Mouse (Mus musculus): ENCODE results near the gene Rgs17.

Gene Rgs17

DNA sequence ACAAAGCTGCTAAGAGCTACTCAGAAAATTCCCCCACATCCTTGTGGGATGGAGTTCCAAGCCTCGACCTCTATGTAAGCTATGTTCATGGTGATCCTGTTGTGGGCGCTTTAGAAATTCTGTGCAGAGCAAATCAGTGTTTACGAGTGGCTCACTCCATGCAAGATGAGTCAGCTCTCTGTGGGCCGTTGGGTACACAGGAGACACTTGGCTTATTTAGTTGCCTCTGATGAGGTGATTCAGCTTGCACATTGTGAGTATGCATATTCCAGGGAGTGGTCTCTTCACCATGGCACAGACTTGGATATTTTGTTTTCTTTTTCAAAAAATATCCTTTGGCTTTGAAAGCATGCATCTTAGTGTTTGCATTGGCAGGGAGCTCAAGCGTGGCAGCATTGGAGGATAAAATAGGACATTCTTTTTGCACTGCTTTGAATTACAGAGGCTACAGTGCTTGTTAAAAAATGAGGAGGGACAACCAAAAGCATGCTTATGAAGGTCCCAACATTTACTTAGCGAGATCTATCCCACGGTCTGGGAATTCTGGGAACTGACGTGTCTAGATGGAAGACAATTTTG lies 68.8 kb downstream of the Rgs17 start:
- Histone ChIP-seq H3K27me3 (ENCODE audit: insufficient read depth, low read length) (no peaks in the 10 kb centered on the region), H3K4me1 (replicated peaks; ENCODE audit: low read depth, low read length) (peaks cover 13% of the 10 kb centered on the region), H3K9me3 (ENCODE audit: low read length) (peaks cover 19% of the 10 kb centered on the region), H3K4me3 (replicated peaks; ENCODE audit: low read length) (no peak overlapping the region), H3K36me3 (ENCODE audit: insufficient read depth, low read length) (no peaks in the 10 kb centered on the region)
- TF ChIP-seq POU5F1 (IDR thresholded peaks at IDR 0.05; ENCODE audit: borderline replicate concordance, low read length): no peak
- TF ChIP-seq CTCF (conservative IDR thresholded peaks at IDR 0.05; ENCODE audit: low read length): no peak
- no peak for TF ChIP-seq NANOG (IDR thresholded peaks at IDR 0.05; ENCODE audit: borderline replicate concordance, low read length)

DNA sequence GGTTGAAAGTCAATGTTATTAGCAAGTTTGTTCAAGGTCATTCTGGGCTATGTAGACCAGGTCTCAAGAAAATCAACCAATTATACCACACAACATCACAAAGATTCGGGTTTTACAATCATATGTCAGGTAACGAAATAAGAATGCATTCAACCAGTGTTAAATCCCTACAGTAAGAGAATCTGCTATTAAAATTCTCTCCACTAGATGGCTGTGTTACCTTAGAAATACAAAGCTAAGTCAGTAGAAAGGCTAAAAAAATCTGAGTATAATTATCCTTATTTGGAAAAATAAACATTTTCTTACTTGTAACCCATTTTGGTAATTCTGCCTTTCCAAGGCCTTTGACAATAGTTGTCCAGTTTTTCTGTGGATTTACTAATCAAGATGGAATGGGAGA lies 75.3 kb downstream of the Rgs17 start:
- H3K9me3 ChIP-seq (ENCODE audit: low read length): peaks cover 8% of the 10 kb centered on the region
- no peaks in the 10 kb centered on the region for H3K4me1 ChIP-seq (replicated peaks; ENCODE audit: low read depth, low read length)
- TF ChIP-seq NANOG (IDR thresholded peaks at IDR 0.05; ENCODE audit: borderline replicate concordance, low read length) (no peak), POU5F1 (IDR thresholded peaks at IDR 0.05; ENCODE audit: borderline replicate concordance, low read length) (no peak), CTCF (conservative IDR thresholded peaks at IDR 0.05; ENCODE audit: low read length) (no peak)
- H3K27me3 ChIP-seq (ENCODE audit: insufficient read depth, low read length): no peaks in the 10 kb centered on the region
- no peak overlapping the region for H3K4me3 ChIP-seq (replicated peaks; ENCODE audit: low read length)
- no peaks in the 10 kb centered on the region for H3K36me3 ChIP-seq (ENCODE audit: insufficient read depth, low read length)

DNA sequence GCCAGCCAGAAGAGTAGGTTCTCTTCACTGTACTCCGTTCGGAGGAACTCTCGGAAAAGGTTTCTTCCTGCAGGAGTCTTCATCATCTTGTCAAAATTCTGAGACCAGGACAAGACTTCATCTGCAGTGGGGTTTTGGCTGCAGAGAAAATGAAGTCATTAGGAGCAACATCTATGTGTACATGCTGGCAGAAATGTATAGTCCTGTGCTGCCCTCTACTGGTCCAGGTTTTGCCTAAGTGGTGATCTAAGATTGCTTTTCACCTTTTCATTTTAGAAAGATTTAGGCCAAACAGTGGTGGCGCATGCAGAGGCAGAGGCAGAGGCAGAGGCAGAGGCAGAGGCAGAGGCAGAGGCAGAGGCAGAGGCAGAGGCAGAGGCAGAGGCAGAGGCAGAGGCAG lies 80.8 kb downstream of the Rgs17 start:
- H3K9me3 ChIP-seq (ENCODE audit: low read length): no peaks in the 10 kb centered on the region
- H3K27me3 ChIP-seq (ENCODE audit: insufficient read depth, low read length): 0 out of 2 replicates have a peak, but pooled peaks cover 3% of the 10 kb centered on the region
- H3K4me3 ChIP-seq (replicated peaks; ENCODE audit: low read length): no peak overlapping the region
- no peak for TF ChIP-seq CTCF (conservative IDR thresholded peaks at IDR 0.05; ENCODE audit: low read length)
- TF ChIP-seq POU5F1 (IDR thresholded peaks at IDR 0.05; ENCODE audit: borderline replicate concordance, low read length): no peak
- no peak for TF ChIP-seq NANOG (IDR thresholded peaks at IDR 0.05; ENCODE audit: borderline replicate concordance, low read length)
- no peaks in the 10 kb centered on the region for H3K4me1 ChIP-seq (replicated peaks; ENCODE audit: low read depth, low read length)
- H3K36me3 ChIP-seq (ENCODE audit: insufficient read depth, low read length): no peaks in the 10 kb centered on the region

DNA sequence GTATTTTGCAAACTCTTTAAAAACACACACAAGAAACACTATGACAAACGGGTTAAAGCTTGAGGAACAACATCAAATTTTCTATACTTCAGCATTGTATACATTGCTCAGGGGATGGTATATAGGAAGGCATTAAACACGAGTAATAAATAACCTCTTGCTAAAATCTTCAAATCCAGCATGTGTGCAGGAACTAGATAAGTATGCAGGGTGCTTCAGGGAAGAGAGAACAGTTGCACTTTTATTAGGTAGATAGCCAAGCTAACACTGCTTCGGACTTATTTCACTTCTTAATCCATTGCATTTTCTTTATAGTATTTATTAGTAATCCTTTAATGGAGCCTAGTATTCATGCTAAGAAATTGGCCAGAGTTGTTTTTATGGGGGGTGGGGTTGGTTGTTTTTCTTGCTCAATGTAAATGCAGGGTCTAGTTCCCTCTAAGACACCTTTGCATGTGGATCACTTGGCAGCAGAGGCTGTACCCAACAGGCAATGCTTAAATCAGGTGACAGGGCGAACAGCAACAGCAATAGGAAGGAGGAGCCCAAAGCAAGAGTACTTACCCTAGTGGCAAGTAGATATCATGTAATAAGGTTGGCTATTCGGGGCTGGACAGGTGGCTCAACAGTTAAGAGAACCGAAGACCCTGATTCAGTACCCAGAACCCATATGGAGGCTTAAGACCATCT lies 95.7 kb downstream of the Rgs17 start:
- Histone ChIP-seq H3K4me1 (replicated peaks; ENCODE audit: low read depth, low read length) (peaks cover 28% of the 10 kb centered on the region), H3K9me3 (ENCODE audit: low read length) (no peaks in the 10 kb centered on the region), H3K4me3 (replicated peaks; ENCODE audit: low read length) (no peak overlapping the region), H3K27me3 (ENCODE audit: insufficient read depth, low read length) (no peaks in the 10 kb centered on the region), H3K36me3 (ENCODE audit: insufficient read depth, low read length) (peaks cover 11% of the 10 kb centered on the region)
- no peak for TF ChIP-seq NANOG (IDR thresholded peaks at IDR 0.05; ENCODE audit: borderline replicate concordance, low read length)

DNA sequence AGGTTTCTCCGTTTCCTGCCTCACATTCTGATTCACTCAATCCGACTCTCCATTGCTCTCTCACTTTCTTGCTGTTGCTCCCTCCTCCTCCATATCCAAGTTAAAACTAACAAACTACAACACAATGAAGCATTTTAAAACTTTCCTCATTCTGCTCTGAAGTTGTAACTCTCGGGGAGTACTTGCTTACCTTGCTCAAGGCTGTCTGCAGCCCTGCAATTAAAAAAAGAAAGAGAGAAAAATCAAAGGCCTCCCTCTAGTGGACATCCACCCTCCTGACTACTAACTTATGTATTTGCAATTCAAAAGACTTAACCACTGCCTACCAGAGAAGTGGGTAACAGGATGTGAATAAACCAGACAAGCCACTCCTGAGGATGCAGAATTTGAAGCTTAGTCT lies 97.4 kb downstream of the Rgs17 start:
- H3K4me3 ChIP-seq (replicated peaks; ENCODE audit: low read length): peak overlapping the region; percentile 97
- peaks cover 25% of the 10 kb centered on the region for H3K36me3 ChIP-seq (ENCODE audit: insufficient read depth, low read length)
- no peaks in the 10 kb centered on the region for H3K27me3 ChIP-seq (ENCODE audit: insufficient read depth, low read length)
- H3K4me1 ChIP-seq (replicated peaks; ENCODE audit: low read depth, low read length): peaks cover 44% of the 10 kb centered on the region
- H3K9me3 ChIP-seq (ENCODE audit: low read length): no peaks in the 10 kb centered on the region
- TF ChIP-seq POU5F1 (IDR thresholded peaks at IDR 0.05; ENCODE audit: borderline replicate concordance, low read length) (no peak), NANOG (IDR thresholded peaks at IDR 0.05; ENCODE audit: borderline replicate concordance, low read length) (no peak), CTCF (conservative IDR thresholded peaks at IDR 0.05; ENCODE audit: low read length) (peak; percentile 61)

DNA sequence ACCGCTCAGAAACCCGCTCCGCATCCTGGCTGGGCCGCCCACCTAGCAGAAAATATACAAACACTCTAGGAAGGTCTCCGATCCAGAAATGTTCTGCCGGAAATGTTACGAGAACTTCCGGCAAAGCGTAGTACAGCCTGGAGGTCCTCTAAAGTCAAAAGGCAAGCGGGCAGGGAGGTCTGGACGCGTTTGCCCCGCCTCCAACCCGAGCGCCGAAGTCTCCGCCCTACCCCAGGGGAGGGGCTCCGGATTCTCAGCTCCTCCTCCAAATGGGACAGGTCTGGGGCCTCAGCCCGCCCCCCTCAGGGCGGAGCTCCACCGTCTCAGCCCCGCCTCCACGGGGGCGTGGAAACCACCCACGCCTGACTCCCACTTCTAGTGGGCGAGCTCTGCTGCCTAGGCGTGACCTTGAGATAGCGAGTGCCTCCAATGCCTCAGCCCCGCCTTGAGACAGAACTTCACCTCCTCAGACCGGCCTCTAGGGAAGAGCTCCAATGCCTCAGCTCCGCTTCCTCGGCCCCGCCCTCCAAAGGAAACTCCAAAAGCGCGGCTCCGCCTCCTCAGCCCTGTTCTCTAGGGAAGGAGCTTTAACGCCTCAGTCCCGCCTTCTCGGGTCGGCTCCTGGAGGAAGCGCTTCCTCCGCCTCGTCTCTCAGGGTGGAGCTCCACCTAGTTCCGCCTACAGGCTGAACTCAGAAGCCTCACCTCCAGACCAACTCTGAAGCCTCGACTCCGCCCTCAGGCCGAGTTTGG lies 98.3 kb downstream of the Rgs17 start, which contains the start of gene Mtrf1l:
TSS of gene Mtrf1l (minus strand) at position 171 of the 752 bp plus-strand sequence.
- Histone ChIP-seq H3K27me3 (ENCODE audit: insufficient read depth, low read length) (no peaks in the 10 kb centered on the region), H3K4me1 (replicated peaks; ENCODE audit: low read depth, low read length) (peaks cover 52% of the 10 kb centered on the region), H3K4me3 (replicated peaks; ENCODE audit: low read length) (peak within 1 kb of the TSS; percentile 97), H3K36me3 (ENCODE audit: insufficient read depth, low read length) (peaks cover 34% of the 10 kb centered on the region), H3K9me3 (ENCODE audit: low read length) (no peaks in the 10 kb centered on the region)
- TF ChIP-seq CTCF (conservative IDR thresholded peaks at IDR 0.05; ENCODE audit: low read length) (no peak), NANOG (IDR thresholded peaks at IDR 0.05; ENCODE audit: borderline replicate concordance, low read length) (no peak), POU5F1 (IDR thresholded peaks at IDR 0.05; ENCODE audit: borderline replicate concordance, low read length) (no peak)

DNA sequence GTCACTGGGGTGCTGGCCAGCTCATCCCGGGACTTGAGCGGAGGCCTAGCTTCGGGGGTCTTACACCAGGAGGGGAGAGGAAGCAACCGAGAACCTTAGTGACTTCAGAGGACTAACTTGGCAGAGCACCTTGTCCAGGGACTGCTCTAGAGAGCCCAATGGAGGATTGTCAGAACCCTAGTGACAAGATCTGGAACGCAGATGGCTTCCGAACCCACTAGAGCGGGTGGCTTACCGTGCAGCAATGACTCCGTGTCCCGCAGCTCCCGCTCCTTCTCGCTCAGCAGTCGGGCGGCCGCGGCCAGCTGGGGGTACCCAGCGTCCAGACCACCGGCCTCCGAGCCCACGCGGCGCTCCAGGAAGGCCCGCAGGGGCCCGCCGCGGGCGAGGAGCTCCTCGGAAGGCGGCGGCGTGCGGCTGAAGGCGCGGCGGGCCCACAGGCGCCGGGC lies 98.9 kb downstream of the Rgs17 start:
- peaks cover 58% of the 10 kb centered on the region for H3K4me1 ChIP-seq (replicated peaks; ENCODE audit: low read depth, low read length)
- H3K36me3 ChIP-seq (ENCODE audit: insufficient read depth, low read length): peaks cover 40% of the 10 kb centered on the region
- no peaks in the 10 kb centered on the region for H3K27me3 ChIP-seq (ENCODE audit: insufficient read depth, low read length)
- H3K9me3 ChIP-seq (ENCODE audit: low read length): no peaks in the 10 kb centered on the region
- TF ChIP-seq CTCF (conservative IDR thresholded peaks at IDR 0.05; ENCODE audit: low read length) (no peak), POU5F1 (IDR thresholded peaks at IDR 0.05; ENCODE audit: borderline replicate concordance, low read length) (no peak), NANOG (IDR thresholded peaks at IDR 0.05; ENCODE audit: borderline replicate concordance, low read length) (no peak)
- H3K4me3 ChIP-seq (replicated peaks; ENCODE audit: low read length): peak overlapping the region; percentile 97

DNA sequence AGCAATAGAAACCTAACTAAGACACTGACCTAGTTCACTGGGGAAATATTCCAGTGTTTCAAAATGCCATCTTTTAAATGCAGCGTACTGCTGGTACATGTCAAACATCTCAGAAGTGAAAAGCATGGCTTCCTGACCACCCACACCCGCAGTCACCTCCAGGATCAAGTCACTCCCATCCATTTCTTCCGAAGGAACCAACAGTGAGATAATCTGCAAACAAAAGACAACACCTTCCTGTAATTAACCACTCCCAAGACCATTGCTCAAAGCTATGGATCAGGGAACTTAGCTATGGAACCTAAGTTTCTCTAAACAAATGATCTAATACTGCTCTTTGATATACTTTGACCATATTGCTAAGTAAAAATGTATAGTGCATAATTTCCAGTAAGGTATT lies 103.4 kb downstream of the Rgs17 start:
- H3K9me3 ChIP-seq (ENCODE audit: low read length): no peaks in the 10 kb centered on the region
- TF ChIP-seq NANOG (IDR thresholded peaks at IDR 0.05; ENCODE audit: borderline replicate concordance, low read length): peak; percentile 66; the same call in 1 of the 2 replicates
- TF ChIP-seq POU5F1 (IDR thresholded peaks at IDR 0.05; ENCODE audit: borderline replicate concordance, low read length): no peak
- peaks cover 48% of the 10 kb centered on the region for H3K4me1 ChIP-seq (replicated peaks; ENCODE audit: low read depth, low read length)
- peaks cover 82% of the 10 kb centered on the region for H3K36me3 ChIP-seq (ENCODE audit: insufficient read depth, low read length)
- H3K27me3 ChIP-seq (ENCODE audit: insufficient read depth, low read length): no peaks in the 10 kb centered on the region
- no peak overlapping the region for H3K4me3 ChIP-seq (replicated peaks; ENCODE audit: low read length)

Measured in E14TG2a.4 (cell line).